Mouse (Mus musculus) heart, embryonic 11.5 days (tissue): ENCODE measurements around the gene Nrap. TPM values are rescaled to one million over a fixed set of nuclear protein-coding genes. Genes with fewer than 3 reads are reported as not detected.

Experiments
- ATAC-seq: fragments of 200-750 bp; cut with Nextera tagmentation; replicated peaks from 2 replicates; pipeline ENCODE4 v1.8.0; 2017; ENCODE audit warnings: moderate library complexity; ENCODE audit not compliant: insufficient number of reproducible peaks, low FRiP score, low TSS enrichment
- H3K27ac ChIP-seq: fragments of 300-500 bp; sonication (generic); 2 replicates; pipeline ENCODE4 v1.5.1; 2014; ENCODE audit warnings: mild to moderate bottlenecking, low read depth, low read length
- H3K27me3 ChIP-seq: fragments of 300-500 bp; sonication (generic); 2 replicates; pipeline ENCODE4 v1.6.1; 2014; ENCODE audit warnings: mild to moderate bottlenecking, low read length, mixed read lengths; ENCODE audit not compliant: control insufficient read depth, insufficient read depth
- H3K36me3 ChIP-seq: fragments of 300-500 bp; sonication (generic); 2 replicates; pipeline ENCODE4 v1.6.1; 2014; ENCODE audit warnings: mild to moderate bottlenecking, low read length, moderate library complexity, mixed read lengths; ENCODE audit not compliant: control insufficient read depth, insufficient read depth
- H3K4me1 ChIP-seq: fragments of 300-500 bp; sonication (generic); 2 replicates; pipeline ENCODE4 v1.6.1; 2014; ENCODE audit warnings: low read length; ENCODE audit not compliant: control insufficient read depth, insufficient read depth
- H3K4me2 ChIP-seq: fragments of 300-500 bp; sonication (generic); 2 replicates; pipeline ENCODE4 v1.6.1; 2014; ENCODE audit warnings: mild to moderate bottlenecking, moderate library complexity
- H3K4me3 ChIP-seq: fragments of 300-500 bp; sonication (generic); 2 replicates; pipeline ENCODE4 v1.5.1; 2014; ENCODE audit warnings: low read depth, low read length
- H3K9ac ChIP-seq: fragments of 300-500 bp; sonication (generic); 2 replicates; pipeline ENCODE4 v1.6.1; 2014; ENCODE audit warnings: mild to moderate bottlenecking, low read depth, low read length, moderate library complexity
- H3K9me3 ChIP-seq: fragments of 300-500 bp; sonication (generic); replicated peaks from 2 replicates; pipeline ENCODE4 v1.6.1; 2016; ENCODE audit warnings: low read length; ENCODE audit not compliant: control insufficient read depth
- WGBS: fragments of 180-500 bp; shearing (Covaris S2); extraction: QIAGEN DNeasy Blood & Tissue Kit; methylation state at CpG from one replicate; pipeline ENCODE4 v1.1.7; 2014; ENCODE audit not compliant: insufficient replicate concordance; 5-methylcytosine and 5-hydroxymethylcytosine counted together
- polyA plus RNA-seq: library from polyadenylated mRNA; unstranded; fragments of >200 nt; fragmentation: Nextera tagmentation; extraction: Ambion mirVana; gene quantifications from 2 replicates; pipeline ENCODE4 v1.2.1, GENCODE M21; 2014

Gene Nrap
- polyA plus RNA-seq, 1 experiment from 2014 or later, result 9.2 TPM

- Histone ChIP-seq H3K27me3 (no peaks in the 10 kb centered on the region), H3K36me3 (peaks cover 10% of the 10 kb centered on the region; the same call in 1 of the 2 replicates), H3K4me2 (no peak overlapping the region), H3K4me3 (no peak overlapping the region), H3K4me1 (no peaks in the 10 kb centered on the region), H3K9me3 (no peaks in the 10 kb centered on the region), H3K9ac (no peak overlapping the region), H3K27ac (no peak overlapping the region)
- WGBS, result 85% methylated on average over 4 of the region's 4 CpGs
- ATAC-seq, result no peak
Observed at GRCm38 (mm10) chr19:56405824-56406223, 16.0 kb upstream of the Nrap start.

GRCm38 (mm10) chr19:56401864-56402263 lies 12.0 kb upstream of the Nrap start:
- no peaks in the 10 kb centered on the region for H3K9me3 ChIP-seq
- peaks cover 7% of the 10 kb centered on the region; the same call in 1 of the 2 replicates for H3K36me3 ChIP-seq
- no peak overlapping the region for H3K4me2 ChIP-seq
- H3K9ac ChIP-seq, result no peak overlapping the region
- no peak overlapping the region for H3K27ac ChIP-seq
- no peak for ATAC-seq
- WGBS, result 82% methylated on average over 6 of the region's 6 CpGs
- H3K4me3 ChIP-seq, result no peak overlapping the region
- no peaks in the 10 kb centered on the region for H3K27me3 ChIP-seq
- peaks cover 8% of the 10 kb centered on the region; the same call in 1 of the 2 replicates for H3K4me1 ChIP-seq

GRCm38 (mm10) chr19:56400200-56400599 lies 10.4 kb upstream of the Nrap start:
- Histone ChIP-seq H3K27ac (no peak overlapping the region), H3K4me2 (no peak overlapping the region), H3K4me1 (peaks cover 8% of the 10 kb centered on the region; the same call in 1 of the 2 replicates), H3K36me3 (peaks cover 7% of the 10 kb centered on the region; the same call in 1 of the 2 replicates), H3K9me3 (no peaks in the 10 kb centered on the region), H3K4me3 (no peak overlapping the region), H3K27me3 (no peaks in the 10 kb centered on the region), H3K9ac (no peak overlapping the region)
- no peak for ATAC-seq
- 39% methylated on average over 14 of the region's 14 CpGs for WGBS

- no peak overlapping the region for H3K4me2 ChIP-seq
- no peak overlapping the region for H3K4me3 ChIP-seq
- peaks cover 10% of the 10 kb centered on the region; the same call in 1 of the 2 replicates for H3K4me1 ChIP-seq
- no peak overlapping the region for H3K9ac ChIP-seq
- no peak for ATAC-seq
- no peaks in the 10 kb centered on the region for H3K27me3 ChIP-seq
- H3K36me3 ChIP-seq, result no peaks in the 10 kb centered on the region
- H3K27ac ChIP-seq, result no peak overlapping the region
- H3K9me3 ChIP-seq, result no peaks in the 10 kb centered on the region
Observed at GRCm38 (mm10) chr19:56398528-56398795, 8.6 kb upstream of the Nrap start.

- Histone ChIP-seq H3K4me1 (peaks cover 11% of the 10 kb centered on the region; the same call in 1 of the 2 replicates), H3K36me3 (no peaks in the 10 kb centered on the region), H3K4me2 (peak overlapping the region; percentile 94), H3K9me3 (no peaks in the 10 kb centered on the region), H3K27me3 (no peaks in the 10 kb centered on the region), H3K4me3 (peak overlapping the region; percentile 66), H3K9ac (peak overlapping the region; percentile 91), H3K27ac (peak overlapping the region; percentile 18)
- WGBS, result 44% methylated on average over 11 of the region's 11 CpGs
- no peak for ATAC-seq
Observed at GRCm38 (mm10) chr19:56397663-56398527, 8.1 kb upstream of the Nrap start.

GRCm38 (mm10) chr19:56396669-56397621 lies 7.1 kb upstream of the Nrap start, which contains the start of gene Casp7:
TSS of gene Casp7 (plus strand) at chr19:56397129.
- no peak; the same call in 1 of the 2 replicates for ATAC-seq
- H3K4me2 ChIP-seq, result peak within 1 kb of the TSS; percentile 94
- H3K27me3 ChIP-seq, result no peaks in the 10 kb centered on the region
- no peaks in the 10 kb centered on the region for H3K9me3 ChIP-seq
- H3K4me1 ChIP-seq, result peaks cover 17% of the 10 kb centered on the region; the same call in 1 of the 2 replicates
- H3K9ac ChIP-seq, result peak within 1 kb of the TSS; percentile 91
- peak within 1 kb of the TSS; percentile 18 for H3K27ac ChIP-seq
- 2% methylated on average over 66 of the region's 78 CpGs for WGBS
- H3K4me3 ChIP-seq, result peak within 1 kb of the TSS; percentile 66
- no peaks in the 10 kb centered on the region for H3K36me3 ChIP-seq

- Histone ChIP-seq H3K27ac (no peak overlapping the region), H3K4me2 (peak overlapping the region; percentile 94), H3K4me3 (peak overlapping the region; percentile 66; the same call in 1 of the 2 replicates), H3K9me3 (no peaks in the 10 kb centered on the region), H3K9ac (peak overlapping the region; percentile 91), H3K36me3 (no peaks in the 10 kb centered on the region), H3K27me3 (no peaks in the 10 kb centered on the region), H3K4me1 (peaks cover 17% of the 10 kb centered on the region; the same call in 1 of the 2 replicates)
- ATAC-seq, result no peak
- 39% methylated on average over 12 of the region's 12 CpGs for WGBS
Observed at GRCm38 (mm10) chr19:56396227-56396626, 6.4 kb upstream of the Nrap start.

GRCm38 (mm10) chr19:56395183-56395935 lies 5.5 kb upstream of the Nrap start:
- no peaks in the 10 kb centered on the region for H3K36me3 ChIP-seq
- H3K4me1 ChIP-seq, result peaks cover 21% of the 10 kb centered on the region
- WGBS, result 79% methylated on average over 16 of the region's 16 CpGs
- no peaks in the 10 kb centered on the region for H3K9me3 ChIP-seq
- no peak overlapping the region for H3K27ac ChIP-seq
- no peak overlapping the region for H3K4me3 ChIP-seq
- H3K4me2 ChIP-seq, result no peak overlapping the region
- no peaks in the 10 kb centered on the region for H3K27me3 ChIP-seq
- no peak for ATAC-seq
- no peak overlapping the region for H3K9ac ChIP-seq
